Mouse (Mus musculus): ENCODE measurements around the gene Myo16.
A peak's percentile ranks its signal among the peaks of the same experiment; 100 is the strongest.

Myo16 gene

GRCm38 (mm10) chr8:10633360-10634140, 479.8 kb downstream of the Myo16 start:
- DNase-seq: peak in 1 of 2 experiments; percentile 9

- peak; percentile 77 to 83 for DNase-seq
Observed at GRCm38 (mm10) chr8:10634421-10634820, 480.7 kb downstream of the Myo16 start.

- DNase-seq: no peak
Observed at GRCm38 (mm10) chr8:10638871-10639270, 485.2 kb downstream of the Myo16 start.

GRCm38 (mm10) chr8:10640176-10640810, 486.6 kb downstream of the Myo16 start:
- DNase-seq: peak; percentile 42 to 46

GRCm38 (mm10) chr8:10640859-10641258, 487.1 kb downstream of the Myo16 start:
- DNase-seq: no peak

GRCm38 (mm10) chr8:10641343-10641742, 487.6 kb downstream of the Myo16 start:
- no peak for DNase-seq

GRCm38 (mm10) chr8:10643244-10643643, 489.5 kb downstream of the Myo16 start:
- DNase-seq: no peak

GRCm38 (mm10) chr8:10644481-10644880, 490.8 kb downstream of the Myo16 start:
- DNase-seq: no peak

- no peak for DNase-seq
Observed at GRCm38 (mm10) chr8:10645740-10646139, 492.0 kb downstream of the Myo16 start.

GRCm38 (mm10) chr8:10646485-10646884, 492.8 kb downstream of the Myo16 start:
- no peak for DNase-seq

GRCm38 (mm10) chr8:10651546-10652315, 498.0 kb downstream of the Myo16 start:
- DNase-seq: no peak

- no peak for DNase-seq
Observed at GRCm38 (mm10) chr8:10653282-10653681, 499.6 kb downstream of the Myo16 start.

GRCm38 (mm10) chr8:10654922-10655518, 501.3 kb downstream of the Myo16 start:
- DNase-seq: no peak

GRCm38 (mm10) chr8:10663770-10664470, 510.2 kb downstream of the Myo16 start:
- DNase-seq: no peak

- no peak for DNase-seq
Observed at GRCm38 (mm10) chr8:10664861-10665543, 511.3 kb downstream of the Myo16 start.

GRCm38 (mm10) chr8:10665821-10666283, 512.1 kb downstream of the Myo16 start:
- DNase-seq: no peak

- no peak for DNase-seq
Observed at GRCm38 (mm10) chr8:10671862-10672548, 518.3 kb downstream of the Myo16 start.

- no peak for DNase-seq
Observed at GRCm38 (mm10) chr8:10677840-10678410, 524.2 kb downstream of the Myo16 start.

- no peak for DNase-seq
Observed at GRCm38 (mm10) chr8:10681926-10682325, 528.2 kb downstream of the Myo16 start.

GRCm38 (mm10) chr8:10683088-10683487, 529.4 kb downstream of the Myo16 start:
- no peak for DNase-seq

Measured in cerebellum, postnatal 14 days (tissue).